Mouse (Mus musculus) layer of hippocampus, adult 8-10 months (tissue): ENCODE measurements around the gene Gnb1. TPM values are rescaled to one million over a fixed set of nuclear protein-coding genes. Genes with fewer than 3 reads are reported as not detected.
A peak's percentile ranks its signal among the peaks of the same experiment; 100 is the strongest.
"Not testable (repeated sequence)": the region's sequence is repeated elsewhere in the genome, so short reads cannot be mapped to it uniquely, and the experiment has no call there.

Experiments used
- DNase-seq, 2 experiments: peaks; one replicate each; pipeline ENCODE4 v3.0.0; 2022; ENCODE audit warnings: low spot score in 2 of 2
- total RNA-seq, 4 experiments: library from RNA; stranded (reverse); gene quantifications; 2 replicates each; pipeline ENCODE4 v1.2.4; 2022

The Gnb1 gene
- total RNA-seq, 4 experiments from 2014 or later = 649 to 753 (median 695) TPM

- no peak for DNase-seq
Measured at GRCm38 (mm10) chr4:155549993-155550392, 58.8 kb downstream of the Gnb1 start.

GRCm38 (mm10) chr4:155550446-155550845, 59.3 kb downstream of the Gnb1 start:
- no peak for DNase-seq

DNA sequence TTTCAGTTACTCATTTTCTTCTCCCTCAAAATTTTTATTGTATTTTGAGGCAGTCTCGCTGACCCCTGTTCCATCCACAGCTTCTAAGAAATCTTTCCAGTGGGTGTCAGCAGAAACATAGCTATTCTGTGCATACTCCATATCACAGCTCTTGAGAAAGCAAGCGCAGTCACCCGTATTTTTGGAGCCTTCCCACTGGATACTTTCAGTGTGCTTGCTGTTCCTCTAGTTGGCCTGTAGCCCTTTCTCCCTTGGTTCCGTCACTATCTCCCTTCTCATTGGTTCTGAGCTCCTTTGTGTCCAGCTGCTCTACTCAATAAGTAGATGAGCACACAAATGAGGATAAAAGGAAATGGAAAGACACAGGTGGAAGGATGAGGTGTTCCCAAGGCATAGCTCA, 59.9 kb downstream of the Gnb1 start:
- DNase-seq = no peak

GRCm38 (mm10) chr4:155552917-155553532, 61.9 kb downstream of the Gnb1 start:
- DNase-seq = no peak

DNA sequence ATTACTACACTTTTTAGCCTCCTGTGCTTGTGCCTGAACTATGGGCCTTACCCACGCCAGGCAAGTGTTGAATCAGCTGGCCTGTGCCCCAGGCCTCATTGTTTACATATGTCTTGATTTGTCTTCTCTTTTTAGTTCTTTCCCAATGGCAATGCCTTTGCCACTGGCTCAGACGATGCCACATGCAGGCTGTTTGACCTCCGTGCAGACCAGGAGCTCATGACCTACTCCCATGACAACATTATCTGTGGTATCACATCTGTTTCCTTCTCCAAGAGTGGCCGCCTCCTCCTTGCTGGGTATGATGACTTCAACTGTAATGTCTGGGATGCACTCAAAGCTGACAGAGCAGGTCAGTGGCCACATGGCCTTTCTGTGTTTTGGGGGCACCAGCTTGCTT, 63.7 kb downstream of the Gnb1 start:
- no peak for DNase-seq

- DNase-seq = no peak
Measured at GRCm38 (mm10) chr4:155555464-155555863, 64.3 kb downstream of the Gnb1 start.

DNA sequence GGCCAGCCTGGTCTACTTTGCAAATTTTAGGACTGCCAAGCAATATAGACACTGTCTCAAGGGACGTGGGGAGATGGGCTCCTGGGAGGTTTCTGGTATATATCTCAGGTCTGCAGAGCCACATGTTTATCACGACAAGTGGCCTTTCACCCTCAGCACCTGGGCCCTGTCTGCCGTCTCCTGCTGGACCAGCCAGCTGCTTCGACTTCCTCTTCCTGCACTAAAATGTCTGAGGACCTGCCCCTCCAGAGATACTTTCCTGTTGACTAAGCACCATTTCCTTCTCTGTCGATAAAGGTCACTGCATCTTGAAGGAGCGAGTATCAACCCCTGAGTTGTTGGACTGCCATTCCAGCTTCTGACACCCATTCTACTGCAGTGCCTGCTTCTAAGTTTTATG, 68.3 kb downstream of the Gnb1 start:
- no peak for DNase-seq

GRCm38 (mm10) chr4:155560932-155561331, 69.8 kb downstream of the Gnb1 start:
- DNase-seq = no peak

GRCm38 (mm10) chr4:155561661-155562442, 70.7 kb downstream of the Gnb1 start, which contains the start of gene Nadk:
Gene Nadk (plus strand): TSS chr4:155562378.
- no peak for DNase-seq

DNA sequence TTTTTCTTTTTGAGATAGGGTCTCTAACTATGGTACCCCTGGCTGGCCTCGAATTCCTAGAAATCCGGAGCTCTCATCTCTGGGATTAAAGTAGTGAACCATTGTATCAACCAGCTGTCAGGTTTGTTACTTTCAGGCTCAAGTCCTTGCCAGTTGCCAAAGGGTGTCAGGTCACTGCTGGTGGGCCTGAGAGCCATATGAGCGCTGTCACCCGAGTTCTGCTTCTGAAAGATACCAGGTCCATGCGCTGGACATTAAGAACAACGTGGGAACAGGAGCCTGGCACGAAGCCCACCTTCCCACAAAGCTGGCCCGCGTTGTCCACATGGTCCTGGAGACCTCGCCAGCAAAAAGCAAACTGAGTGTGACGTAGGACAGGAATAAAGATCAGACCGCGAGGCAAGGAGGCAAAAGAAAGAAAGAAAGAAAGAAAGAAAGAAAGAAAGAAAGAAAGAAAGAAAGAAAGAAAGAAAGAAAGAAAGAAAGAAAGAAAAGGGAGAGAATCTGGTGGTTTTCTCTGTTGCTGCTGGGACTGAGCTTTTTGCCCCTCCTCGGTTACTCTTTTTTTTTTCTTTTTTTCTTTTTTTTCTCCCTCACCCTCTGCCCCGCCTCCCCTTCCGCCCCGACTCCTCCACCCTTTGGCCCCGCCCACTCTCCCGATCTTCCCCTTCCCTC, 71.7 kb downstream of the Gnb1 start:
- peak in 1 of 2 experiments; percentile 36 for DNase-seq

DNA sequence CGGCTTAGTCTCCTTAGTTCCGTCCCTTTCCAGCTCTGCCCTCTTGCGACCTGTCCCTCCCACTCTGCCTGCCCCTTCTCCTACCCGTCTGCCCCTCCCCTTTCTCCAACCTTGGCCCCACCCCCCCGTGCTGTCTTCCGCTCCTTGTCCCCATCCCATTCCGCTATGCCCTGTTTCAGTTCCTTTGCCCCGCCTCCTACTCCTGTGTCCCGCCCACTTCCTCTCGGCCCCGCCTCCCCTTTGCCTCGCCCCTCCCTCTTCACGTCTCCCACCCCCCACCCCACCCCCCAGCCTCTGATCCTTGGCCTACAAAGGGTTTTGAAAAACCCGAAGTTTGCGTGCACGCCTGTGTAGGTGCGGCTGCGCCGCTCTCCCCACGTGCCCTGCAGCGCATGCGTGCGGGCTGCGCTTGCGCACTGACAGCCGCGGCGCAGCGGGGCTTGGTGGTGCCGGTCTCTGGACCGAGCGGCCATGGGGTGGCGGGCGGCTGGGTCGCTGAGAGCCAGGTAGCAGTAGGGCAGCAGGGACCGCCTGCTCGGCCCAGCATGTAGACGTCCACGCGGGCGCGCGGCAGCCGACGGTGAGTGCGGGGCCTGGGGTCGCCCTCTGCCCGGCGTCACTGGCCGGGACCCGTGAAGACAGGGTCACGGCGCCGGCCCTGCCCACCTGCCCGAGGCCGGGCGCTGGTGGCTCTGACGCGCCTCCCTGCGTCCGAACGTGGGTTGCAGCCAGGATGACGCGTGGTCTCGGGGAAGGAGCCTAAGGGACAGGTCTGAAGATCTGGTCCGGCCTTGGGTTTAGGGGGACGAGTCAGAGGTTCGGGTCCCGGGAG, 72.5 kb downstream of the Gnb1 start:
- peak; percentile 90 to 92 for DNase-seq

DNA sequence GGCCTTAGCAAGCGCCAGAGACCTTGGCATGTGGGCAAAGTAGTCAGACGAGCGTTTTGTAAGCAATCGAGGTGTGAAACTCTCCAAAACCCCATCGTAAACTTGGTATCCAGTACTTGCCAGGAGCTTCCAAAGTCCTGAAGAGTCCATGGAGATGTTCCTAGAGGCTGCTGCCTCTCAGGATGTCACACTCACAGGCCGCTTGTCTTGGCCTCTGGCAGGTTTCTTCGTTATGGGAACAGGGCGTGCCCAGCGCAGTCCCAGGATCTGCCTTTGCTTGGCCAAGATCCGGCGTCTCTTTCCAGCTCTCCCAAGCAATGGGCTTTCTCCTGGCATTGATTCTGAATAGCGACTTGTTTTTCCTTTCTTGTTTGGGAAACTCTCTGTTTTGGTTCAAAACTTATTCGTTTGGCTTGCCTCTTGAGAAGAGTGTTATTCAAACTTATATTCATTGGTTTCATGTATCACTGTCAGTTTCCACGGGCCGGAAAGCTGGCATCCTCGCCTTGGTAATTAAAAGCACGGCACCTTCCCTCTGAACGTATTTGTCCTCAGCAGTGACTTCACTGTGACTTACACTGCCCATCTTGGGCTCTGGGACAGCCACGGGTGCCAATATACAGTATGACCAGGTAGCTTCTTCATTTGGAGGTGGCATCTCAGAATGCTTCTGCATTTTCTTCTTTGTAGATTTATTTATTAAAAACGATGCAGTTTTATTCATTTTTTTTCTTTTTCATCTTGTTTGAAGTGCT, 73.3 kb downstream of the Gnb1 start:
- DNase-seq = no peak

DNA sequence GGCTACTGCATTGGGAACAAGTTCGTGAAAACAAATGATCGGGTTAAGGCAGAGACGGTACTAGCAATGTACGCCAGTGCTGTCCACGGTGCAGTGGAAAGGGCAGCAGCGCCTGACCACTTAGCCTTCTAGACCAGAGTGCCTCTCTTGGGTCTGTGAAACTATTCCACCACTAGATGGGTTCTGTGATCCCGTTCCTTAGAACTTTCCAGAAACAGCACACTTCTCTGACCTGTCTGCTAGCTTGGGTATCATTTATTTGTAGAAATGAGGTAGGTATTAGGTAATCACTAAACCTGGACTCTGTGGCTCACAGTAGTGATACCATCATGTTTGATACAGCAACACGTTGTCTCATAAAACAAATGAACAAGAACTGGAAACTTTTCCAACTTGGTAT, 75.4 kb downstream of the Gnb1 start:
- DNase-seq = no peak

GRCm38 (mm10) chr4:155568170-155568569, 77.0 kb downstream of the Gnb1 start:
- no peak for DNase-seq

GRCm38 (mm10) chr4:155568632-155569370, 77.6 kb downstream of the Gnb1 start:
- no peak for DNase-seq

- DNase-seq = no peak
Measured at GRCm38 (mm10) chr4:155569818-155570217, 78.7 kb downstream of the Gnb1 start.

DNA sequence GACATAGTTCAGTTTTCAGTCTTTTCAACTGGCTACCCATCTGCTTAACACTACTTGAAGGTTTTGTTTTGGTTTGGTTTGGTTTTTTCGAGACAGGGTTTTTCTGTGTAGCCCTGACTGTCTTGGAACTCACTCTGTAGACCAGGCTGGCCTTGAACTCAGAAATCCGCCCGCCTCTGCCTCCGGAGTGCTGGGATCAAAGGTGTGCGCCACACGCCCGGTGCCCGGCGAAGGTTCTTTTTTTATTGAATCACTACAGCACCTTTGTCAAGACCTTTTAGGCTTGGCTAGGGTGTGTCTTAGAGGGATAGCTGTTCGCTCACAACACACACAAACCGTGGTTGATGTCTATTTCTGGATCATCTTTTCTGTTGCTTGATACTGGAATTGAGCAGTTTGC, 79.2 kb downstream of the Gnb1 start:
- DNase-seq = not testable (repeated sequence)

DNA sequence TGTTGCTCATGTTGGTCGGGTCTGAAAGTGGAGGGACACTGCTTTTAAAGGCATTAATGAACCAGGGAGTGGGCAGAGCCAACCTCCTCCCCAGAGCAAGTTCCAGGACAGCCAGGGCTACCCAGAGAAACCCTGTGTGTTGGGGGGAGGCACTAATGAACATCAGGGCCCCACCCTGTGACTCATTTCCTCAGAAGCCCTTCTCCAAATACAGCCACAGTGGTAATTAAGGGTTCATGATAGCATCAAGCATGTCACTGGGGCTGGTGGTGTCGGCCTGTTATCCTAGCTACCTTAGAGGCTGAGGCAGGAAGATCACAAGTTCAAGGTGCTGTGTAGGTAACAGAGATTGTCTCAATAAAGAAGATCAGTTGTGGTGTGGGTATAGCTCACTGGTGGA, 80.3 kb downstream of the Gnb1 start:
- DNase-seq = no peak

DNA sequence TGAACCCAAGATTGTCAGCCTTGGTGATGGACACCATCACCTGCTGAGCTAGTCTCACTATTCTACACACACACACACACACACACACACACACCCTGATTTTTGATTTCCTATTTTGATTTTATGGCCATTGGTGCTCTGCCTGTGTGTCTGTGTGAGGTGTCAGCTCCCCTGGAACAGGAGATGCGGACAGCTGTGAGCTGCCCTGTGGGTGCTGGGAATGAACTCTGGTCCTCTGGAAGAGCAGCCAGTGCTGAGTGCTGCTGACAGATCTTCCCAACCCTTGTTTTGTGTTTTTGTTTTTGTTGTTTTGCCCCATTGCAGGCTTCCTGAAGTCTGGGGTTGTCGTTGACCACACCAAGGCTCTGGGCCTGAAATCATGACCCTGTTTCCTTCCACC, 82.0 kb downstream of the Gnb1 start:
- no peak for DNase-seq

GRCm38 (mm10) chr4:155573876-155574275, 82.7 kb downstream of the Gnb1 start:
- no peak for DNase-seq
